Mouse (Mus musculus) B cell, adult 62 days (primary cell): ENCODE measurements around the gene Scgb1b10. TPM values are rescaled to one million over a fixed set of nuclear protein-coding genes. Genes with fewer than 3 reads are reported as not detected.

Experiments used
- total RNA-seq: library from RNA; stranded (reverse); gene quantifications from 4 replicates; pipeline ENCODE4 v1.2.4, GENCODE M21; 2023

Scgb1b10 gene
- not detected in 4 replicates for total RNA-seq

GRCm38 (mm10) chr7:32100553-32100952 is at the start of gene Scgb1b10:
Gene Scgb1b10 (plus strand): TSS chr7:32100853.

Other genes starting within 250 kb of the Scgb1b10 start
- gene Scgb2b11, start 110.3 kb downstream of the Scgb1b10 start, total RNA-seq, result not detected in 4 replicates
- gene Scgb1b11, start 122.0 kb downstream of the Scgb1b10 start, total RNA-seq, result not detected in 4 replicates
- not detected in 4 replicates for gene Scgb2b12, start 226.4 kb downstream of the Scgb1b10 start, total RNA-seq
- not detected in 4 replicates for gene Scgb1b12, start 233.3 kb downstream of the Scgb1b10 start, total RNA-seq